Mouse (Mus musculus): ENCODE measurements around the gene Rnf182. TPM values are rescaled to one million over a fixed set of nuclear protein-coding genes. Genes with fewer than 3 reads are reported as not detected.

Rnf182 gene
- polyA plus RNA-seq (2015; fragmentation: Nextera tagmentation; extraction: Ambion mirVana) = 1.9 and 2.8 TPM in 2 replicates

DNA sequence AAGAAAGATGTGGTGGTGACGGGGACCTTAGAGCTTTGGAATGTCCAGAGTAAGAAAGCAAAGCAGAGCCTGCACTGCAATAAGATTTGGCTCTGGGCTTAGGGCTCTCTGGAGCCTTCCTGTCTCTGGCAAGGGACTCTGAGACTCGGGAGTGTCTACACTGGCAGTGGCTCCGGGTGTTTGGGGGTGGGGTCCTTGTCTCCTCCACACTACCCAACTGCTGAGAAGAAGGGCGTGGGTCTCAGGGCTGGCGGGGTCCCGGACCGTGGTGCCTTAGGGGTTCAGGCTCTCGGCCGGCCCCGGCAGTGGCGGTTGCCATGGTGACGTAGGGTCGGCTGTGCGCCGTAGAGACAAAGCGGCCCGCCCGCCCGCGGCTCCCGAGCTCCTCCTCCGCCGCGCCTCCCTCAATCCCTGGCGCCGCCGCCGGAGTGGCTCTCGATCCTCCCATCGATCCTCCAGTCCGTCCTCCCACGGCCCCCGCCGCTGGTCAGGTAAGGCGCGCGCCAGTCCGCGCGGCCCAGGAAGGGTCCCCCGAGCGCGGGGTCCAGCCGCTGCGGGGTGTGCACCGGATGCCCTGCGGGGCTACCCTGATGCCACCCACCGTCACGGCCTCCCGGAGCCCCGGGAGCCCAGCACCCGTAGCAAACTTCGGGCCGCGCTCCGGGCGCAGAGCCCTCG lies at the start of gene Rnf182:
TSS of gene Rnf182 (plus strand) at position 134 of the 678 bp plus-strand sequence.
- under 1% methylated on average over 51 of the region's 58 CpGs for WGBS

DNA sequence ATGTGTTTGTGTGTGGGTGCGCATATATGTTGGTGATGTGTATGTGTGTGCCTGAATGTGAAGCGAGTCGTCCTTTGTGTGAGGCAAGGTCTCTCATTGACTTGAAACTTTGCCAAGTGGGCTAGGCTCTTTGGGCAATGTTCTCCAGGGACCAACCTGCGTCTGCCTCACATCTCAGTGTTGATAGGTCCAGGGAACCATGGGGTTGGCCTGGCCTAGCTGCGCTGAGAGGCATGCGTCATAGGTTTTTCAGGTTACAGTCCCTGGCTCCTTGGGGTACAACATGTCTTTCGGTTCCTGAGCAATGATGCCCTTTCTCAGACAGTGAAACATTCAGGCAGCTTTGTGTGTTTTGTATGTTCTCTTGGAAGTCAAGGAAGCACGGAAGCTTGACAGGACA lies 49.3 kb upstream of the Rnf182 start:
- Histone ChIP-seq H3K4me2 (no peak overlapping the region), H3K9ac (no peak overlapping the region), H3K27ac (no peak overlapping the region), H3K4me3 (no peak overlapping the region), H3K27me3 (no peaks in the 10 kb centered on the region), H3K4me1 (replicated peaks) (peaks cover 4% of the 10 kb centered on the region), H3K36me3 (no peaks in the 10 kb centered on the region), H3K9me3 (replicated peaks) (no peaks in the 10 kb centered on the region)
- no peak for ATAC-seq (replicated peaks; ENCODE audit: insufficient number of reproducible peaks, insufficient read depth, low FRiP score, low read depth)
- WGBS = 84% methylated on average over 8 of the region's 8 CpGs

More for the DNA sequence above, at the start of gene Rnf182:
- peak within 1 kb of the TSS; percentile 51 for H3K27ac ChIP-seq
- H3K4me1 ChIP-seq (replicated peaks) = peaks cover 24% of the 10 kb centered on the region
- peak; percentile 85 for ATAC-seq (replicated peaks; ENCODE audit: insufficient number of reproducible peaks, insufficient read depth, low FRiP score, low read depth)
- H3K4me3 ChIP-seq = peak within 1 kb of the TSS; percentile 86
- no peaks in the 10 kb centered on the region for H3K36me3 ChIP-seq
- peak within 1 kb of the TSS; percentile 98 for H3K4me2 ChIP-seq
- no peaks in the 10 kb centered on the region for H3K9me3 ChIP-seq (replicated peaks)
- H3K9ac ChIP-seq = peak within 1 kb of the TSS; percentile 77
- H3K27me3 ChIP-seq = 0 out of 2 replicates have a peak, but pooled peaks cover 7% of the 10 kb centered on the region

DNA sequence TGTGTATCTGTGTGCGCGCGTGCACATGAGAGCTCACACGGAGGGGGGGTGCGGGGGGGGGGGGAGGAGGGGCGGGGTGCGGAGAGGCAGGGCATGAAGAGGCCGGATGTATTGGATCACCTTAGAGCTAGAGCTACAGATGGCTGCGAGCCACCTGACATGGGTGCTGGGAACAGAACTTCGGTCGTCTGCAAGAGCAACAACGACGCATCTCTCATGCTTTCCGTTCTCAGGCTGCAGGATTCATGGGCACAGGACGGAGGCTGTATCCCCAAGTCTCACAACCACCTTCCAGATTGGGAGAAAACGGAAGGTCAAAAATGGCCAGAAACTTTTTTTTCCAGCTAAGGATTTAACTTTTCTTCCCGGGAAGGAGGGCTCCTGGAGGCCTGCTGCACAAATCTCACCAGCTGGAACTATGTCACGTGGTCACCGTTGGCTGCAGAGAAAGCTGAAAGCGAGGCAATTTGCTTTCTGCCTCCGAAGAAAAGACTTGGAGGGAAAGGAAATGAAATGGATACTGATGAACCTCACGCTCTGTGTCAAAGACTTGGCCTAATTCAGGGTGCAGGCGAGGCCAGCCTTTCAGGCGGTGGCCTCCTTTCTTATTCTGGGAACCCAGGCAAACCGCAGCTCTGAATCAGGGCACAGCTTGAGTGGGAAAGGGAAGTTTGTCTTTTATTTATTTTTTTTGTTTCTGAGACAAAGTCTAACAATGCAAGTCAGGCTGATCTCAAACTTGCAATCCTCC lies 48.2 kb upstream of the Rnf182 start:
- ATAC-seq (replicated peaks; ENCODE audit: insufficient number of reproducible peaks, insufficient read depth, low FRiP score, low read depth) = no peak
- no peak overlapping the region for H3K9ac ChIP-seq
- no peak overlapping the region for H3K27ac ChIP-seq
- no peaks in the 10 kb centered on the region for H3K36me3 ChIP-seq
- no peak overlapping the region for H3K4me3 ChIP-seq
- WGBS = 74% methylated on average over 24 of the region's 25 CpGs
- H3K4me1 ChIP-seq (replicated peaks) = 0 out of 2 replicates have a peak, but pooled peaks cover 2% of the 10 kb centered on the region
- no peaks in the 10 kb centered on the region for H3K27me3 ChIP-seq
- 0 out of 2 replicates have a peak, but pooled peaks cover 3% of the 10 kb centered on the region for H3K9me3 ChIP-seq (replicated peaks)
- no peak overlapping the region for H3K4me2 ChIP-seq

DNA sequence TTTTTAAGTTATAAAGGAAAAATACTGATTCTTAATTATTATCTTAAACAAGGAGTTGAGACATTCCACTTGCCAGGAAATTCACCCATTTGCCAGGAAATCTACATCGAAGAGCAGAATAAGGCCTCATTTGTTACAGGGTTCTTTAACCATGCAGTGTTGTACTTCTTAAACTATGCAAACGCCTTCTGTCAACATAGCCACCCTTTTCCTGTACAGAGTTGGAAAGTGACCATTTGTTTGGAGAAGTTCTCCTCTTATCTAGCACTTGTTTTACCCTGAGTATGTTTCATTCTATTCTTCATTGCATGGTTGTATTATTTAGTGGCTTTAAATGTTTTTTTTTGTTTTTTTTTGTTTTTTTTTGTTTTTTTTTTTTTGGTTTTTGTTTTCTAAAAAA lies 41.5 kb upstream of the Rnf182 start:
- 61% methylated on average over 2 of the region's 2 CpGs for WGBS
- Histone ChIP-seq H3K27ac (no peak overlapping the region), H3K27me3 (no peaks in the 10 kb centered on the region), H3K4me1 (replicated peaks) (no peaks in the 10 kb centered on the region), H3K4me3 (no peak overlapping the region), H3K9ac (no peak overlapping the region), H3K4me2 (no peak overlapping the region), H3K9me3 (replicated peaks) (0 out of 2 replicates have a peak, but pooled peaks cover 3% of the 10 kb centered on the region), H3K36me3 (no peaks in the 10 kb centered on the region)
- no peak for ATAC-seq (replicated peaks; ENCODE audit: insufficient number of reproducible peaks, insufficient read depth, low FRiP score, low read depth)

DNA sequence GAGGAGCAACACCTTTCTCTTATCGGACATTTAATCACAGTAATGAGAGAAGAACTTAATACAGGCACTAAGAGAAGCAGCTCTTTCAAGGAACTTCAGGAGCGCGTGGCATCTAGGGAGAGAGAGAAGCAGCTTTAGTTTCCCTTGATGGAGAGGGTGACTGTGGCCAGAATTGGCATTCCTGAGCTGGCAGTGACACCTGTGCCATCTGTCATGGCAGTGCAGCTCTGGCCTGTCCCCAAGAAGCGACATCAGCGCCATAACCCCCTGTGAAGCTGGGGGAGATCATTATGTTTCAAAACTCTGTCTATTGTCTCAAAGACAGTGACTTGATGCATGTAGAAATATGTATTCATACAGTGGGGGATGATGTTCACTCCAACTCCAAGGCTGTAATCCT lies 40.1 kb upstream of the Rnf182 start:
- Histone ChIP-seq H3K4me2 (no peak overlapping the region), H3K9me3 (replicated peaks) (0 out of 2 replicates have a peak, but pooled peaks cover 3% of the 10 kb centered on the region), H3K4me3 (no peak overlapping the region), H3K27me3 (no peaks in the 10 kb centered on the region), H3K4me1 (replicated peaks) (no peaks in the 10 kb centered on the region), H3K27ac (no peak overlapping the region), H3K9ac (no peak overlapping the region), H3K36me3 (no peaks in the 10 kb centered on the region)
- 88% methylated on average over 5 of the region's 5 CpGs for WGBS
- no peak for ATAC-seq (replicated peaks; ENCODE audit: insufficient number of reproducible peaks, insufficient read depth, low FRiP score, low read depth)

DNA sequence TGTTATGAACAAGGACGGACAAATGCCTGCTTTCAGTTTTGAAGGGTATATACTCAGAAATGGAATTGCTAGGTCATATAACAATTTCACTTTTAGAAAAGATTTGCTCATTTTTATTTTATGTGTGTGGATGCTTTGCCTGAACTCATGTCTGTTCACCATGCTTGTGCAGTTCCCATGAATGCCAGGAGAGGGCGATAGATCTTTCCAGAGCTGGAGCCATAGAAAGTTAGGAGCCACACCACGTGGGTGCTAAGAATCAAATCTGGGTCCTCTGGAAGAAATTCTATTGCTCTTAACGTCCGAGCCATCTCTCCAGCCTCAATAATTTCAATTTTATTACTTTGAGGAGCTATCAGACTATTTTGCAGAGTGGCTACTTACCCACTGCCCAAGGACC lies 38.3 kb upstream of the Rnf182 start:
- H3K36me3 ChIP-seq = no peaks in the 10 kb centered on the region
- WGBS = 65% methylated on average over 5 of the region's 5 CpGs
- no peak overlapping the region for H3K4me2 ChIP-seq
- no peaks in the 10 kb centered on the region for H3K27me3 ChIP-seq
- no peak for ATAC-seq (replicated peaks; ENCODE audit: insufficient number of reproducible peaks, insufficient read depth, low FRiP score, low read depth)
- no peaks in the 10 kb centered on the region for H3K4me1 ChIP-seq (replicated peaks)
- no peak overlapping the region for H3K4me3 ChIP-seq
- H3K9me3 ChIP-seq (replicated peaks) = no peaks in the 10 kb centered on the region
- no peak overlapping the region for H3K9ac ChIP-seq
- H3K27ac ChIP-seq = no peak overlapping the region

DNA sequence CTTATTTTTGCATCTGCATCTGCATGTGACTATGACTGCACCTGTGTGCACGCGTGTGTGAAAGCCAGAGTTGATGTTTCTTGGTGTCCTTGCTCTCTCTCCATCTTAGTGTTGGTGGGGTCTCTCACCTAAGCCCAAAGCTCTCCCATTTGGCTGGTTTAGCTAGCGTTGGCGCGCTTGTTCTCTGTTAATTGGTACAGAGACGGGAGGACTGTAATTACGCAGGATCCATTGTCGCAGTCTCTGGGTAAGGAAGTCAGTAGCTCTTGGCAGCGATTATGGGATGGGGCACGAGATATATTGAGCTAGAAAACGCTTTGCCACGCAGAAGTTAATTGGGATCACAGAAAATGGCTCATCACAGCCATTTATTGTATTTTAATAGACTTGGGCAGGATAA lies 37.7 kb upstream of the Rnf182 start:
- no peaks in the 10 kb centered on the region for H3K27me3 ChIP-seq
- ATAC-seq (replicated peaks; ENCODE audit: insufficient number of reproducible peaks, insufficient read depth, low FRiP score, low read depth) = no peak
- no peak overlapping the region for H3K9ac ChIP-seq
- H3K4me2 ChIP-seq = no peak overlapping the region
- H3K27ac ChIP-seq = no peak overlapping the region
- no peaks in the 10 kb centered on the region for H3K4me1 ChIP-seq (replicated peaks)
- H3K36me3 ChIP-seq = no peaks in the 10 kb centered on the region
- H3K9me3 ChIP-seq (replicated peaks) = no peaks in the 10 kb centered on the region
- 87% methylated on average over 12 of the region's 12 CpGs for WGBS
- H3K4me3 ChIP-seq = no peak overlapping the region

DNA sequence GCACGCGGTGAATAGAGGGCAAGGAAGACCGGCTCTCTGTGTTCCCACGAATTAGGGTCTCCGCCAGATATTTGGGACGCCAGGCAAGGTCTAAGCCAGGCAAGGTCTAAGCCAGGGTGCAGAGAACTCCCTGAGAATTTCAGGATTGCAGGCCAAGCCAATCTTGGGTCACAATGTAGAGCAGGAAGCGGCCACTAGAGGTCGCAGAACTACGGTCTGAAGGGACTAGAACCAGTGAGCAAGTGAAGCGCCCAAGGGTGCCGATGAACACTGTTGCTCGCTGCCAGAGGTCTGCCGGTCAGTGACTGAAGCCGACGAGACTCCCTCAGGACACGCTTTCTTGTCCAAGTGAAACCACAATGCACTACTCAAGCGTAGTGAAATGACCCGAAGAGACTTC lies 35.8 kb upstream of the Rnf182 start:
- 21% methylated on average over 18 of the region's 18 CpGs for WGBS
- no peak overlapping the region for H3K4me3 ChIP-seq
- H3K4me1 ChIP-seq (replicated peaks) = no peaks in the 10 kb centered on the region
- no peaks in the 10 kb centered on the region for H3K36me3 ChIP-seq
- no peaks in the 10 kb centered on the region for H3K27me3 ChIP-seq
- H3K9me3 ChIP-seq (replicated peaks) = no peaks in the 10 kb centered on the region
- no peak overlapping the region for H3K9ac ChIP-seq
- no peak overlapping the region for H3K4me2 ChIP-seq
- no peak for ATAC-seq (replicated peaks; ENCODE audit: insufficient number of reproducible peaks, insufficient read depth, low FRiP score, low read depth)
- H3K27ac ChIP-seq = no peak overlapping the region

DNA sequence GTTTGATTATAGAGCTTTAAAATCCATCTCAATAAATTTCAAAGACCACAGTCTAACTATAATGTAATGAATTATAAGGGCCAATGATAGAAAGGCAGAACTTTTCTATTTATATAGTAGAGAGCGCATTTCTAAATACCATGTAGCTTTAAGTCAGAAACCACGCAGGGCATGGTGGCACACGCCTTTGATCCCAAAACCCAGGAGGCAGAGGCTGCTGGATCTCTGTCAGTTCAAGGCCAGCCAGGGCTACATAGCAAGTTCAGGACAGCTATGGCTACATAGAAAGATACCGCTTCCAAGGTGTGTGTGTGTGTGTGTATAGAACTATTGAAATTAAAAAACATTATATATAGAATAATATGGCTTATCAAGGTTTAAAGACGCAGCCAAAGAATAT lies 34.8 kb upstream of the Rnf182 start:
- H3K27me3 ChIP-seq = no peaks in the 10 kb centered on the region
- H3K27ac ChIP-seq = no peak overlapping the region
- WGBS = 92% methylated on average over 5 of the region's 5 CpGs
- H3K9me3 ChIP-seq (replicated peaks) = no peaks in the 10 kb centered on the region
- H3K4me2 ChIP-seq = no peak overlapping the region
- no peaks in the 10 kb centered on the region for H3K36me3 ChIP-seq
- ATAC-seq (replicated peaks; ENCODE audit: insufficient number of reproducible peaks, insufficient read depth, low FRiP score, low read depth) = no peak
- H3K9ac ChIP-seq = no peak overlapping the region
- no peak overlapping the region for H3K4me3 ChIP-seq
- no peaks in the 10 kb centered on the region for H3K4me1 ChIP-seq (replicated peaks)

DNA sequence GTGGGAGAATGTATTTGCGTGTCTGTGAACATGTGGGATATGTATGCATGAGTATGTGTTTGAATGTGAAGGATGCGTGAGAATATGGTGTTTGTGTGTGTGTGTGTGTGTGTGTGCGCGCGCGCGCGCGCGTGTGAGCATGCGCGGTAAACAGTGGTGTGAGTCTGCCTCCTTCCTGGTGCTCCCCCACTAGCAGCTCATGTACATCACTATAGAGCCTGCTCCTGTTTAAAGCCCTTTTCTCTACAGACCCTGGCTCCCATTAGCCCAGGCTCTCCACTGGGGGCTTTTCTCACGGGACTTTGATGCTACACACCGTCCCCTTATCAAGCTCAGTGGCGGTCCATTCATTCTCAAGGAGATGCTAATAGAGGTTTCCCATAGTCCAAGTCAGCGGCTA lies 32.5 kb upstream of the Rnf182 start:
- no peak for ATAC-seq (replicated peaks; ENCODE audit: insufficient number of reproducible peaks, insufficient read depth, low FRiP score, low read depth)
- H3K4me3 ChIP-seq = no peak overlapping the region
- H3K27ac ChIP-seq = no peak overlapping the region
- no peaks in the 10 kb centered on the region for H3K9me3 ChIP-seq (replicated peaks)
- H3K27me3 ChIP-seq = no peaks in the 10 kb centered on the region
- no peaks in the 10 kb centered on the region for H3K4me1 ChIP-seq (replicated peaks)
- H3K9ac ChIP-seq = no peak overlapping the region
- H3K4me2 ChIP-seq = no peak overlapping the region
- H3K36me3 ChIP-seq = no peaks in the 10 kb centered on the region
- 40% methylated on average over 16 of the region's 16 CpGs for whole genome bisulfite sequencing

DNA sequence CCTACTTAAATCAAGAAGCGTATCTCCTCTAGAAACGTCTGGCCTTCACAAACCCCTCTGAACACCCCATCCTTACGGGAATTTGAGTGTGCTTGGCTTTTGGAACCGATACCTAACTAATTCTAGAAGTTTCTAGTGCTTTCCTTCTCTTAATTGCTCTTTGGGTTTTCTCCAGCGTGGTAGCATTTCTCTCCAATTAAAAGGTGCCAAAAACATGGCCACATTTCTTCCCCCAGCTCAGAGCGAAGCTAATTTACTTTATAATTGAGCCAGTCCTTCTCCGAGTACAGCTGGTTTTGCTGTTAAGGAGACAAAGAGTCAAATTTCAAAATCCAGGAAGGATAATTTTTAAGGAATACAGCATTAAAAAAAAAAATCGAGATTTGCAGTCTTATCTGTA lies 32.0 kb upstream of the Rnf182 start:
- Histone ChIP-seq H3K9ac (no peak overlapping the region), H3K27ac (no peak overlapping the region), H3K4me1 (replicated peaks) (peaks cover 3% of the 10 kb centered on the region; the same call in 1 of the 2 replicates), H3K27me3 (no peaks in the 10 kb centered on the region), H3K36me3 (no peaks in the 10 kb centered on the region), H3K4me3 (no peak overlapping the region), H3K9me3 (replicated peaks) (no peaks in the 10 kb centered on the region), H3K4me2 (no peak overlapping the region)
- WGBS = 67% methylated on average over 8 of the region's 8 CpGs
- no peak for ATAC-seq (replicated peaks; ENCODE audit: insufficient number of reproducible peaks, insufficient read depth, low FRiP score, low read depth)
